Mouse (Mus musculus) liver, postnatal 0 days (tissue): ENCODE results near the gene Slc25a39.

ENCODE experiments used
- CTCF ChIP-seq: sonication (generic); IDR thresholded peaks from 2 replicates; pipeline ENCODE4 v1.5.1; 2016; ENCODE audit warnings: antibody characterized with exemption, low read depth
- EP300 ChIP-seq: IDR thresholded peaks from 2 replicates; pipeline ENCODE4 v1.6.1; 2016; ENCODE audit warnings: antibody characterized with exemption, low read depth, mild to moderate bottlenecking

DNA sequence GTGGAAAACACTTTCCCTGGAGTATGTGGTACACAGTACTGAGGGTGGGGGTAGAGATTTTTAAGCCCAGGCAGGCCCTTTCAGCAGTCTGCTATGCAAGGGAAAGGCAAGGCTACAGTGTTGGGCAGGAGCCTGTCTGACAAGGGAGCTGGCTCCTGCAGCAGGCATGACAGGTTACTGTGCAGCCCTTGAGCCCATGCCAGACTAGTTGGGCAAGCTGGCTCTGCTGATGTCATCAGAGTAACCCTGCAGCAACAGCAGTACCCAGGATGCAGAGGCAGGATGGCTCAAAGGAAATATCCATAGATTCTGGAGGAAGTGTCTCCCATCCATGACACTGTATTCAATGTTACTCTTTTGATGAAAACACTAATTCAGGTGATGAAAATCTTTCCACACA is 11.1 kb upstream of the Slc25a39 start:
- TF ChIP-seq CTCF, result no peak
- no peak for TF ChIP-seq EP300
